Mouse (Mus musculus): ENCODE data around the gene Mtx3.
"Not testable (repeated sequence)": the region's sequence is repeated elsewhere in the genome, so short reads cannot be mapped to it uniquely, and the experiment has no call there.

Mtx3 gene

GRCm38 (mm10) chr13:92844586-92845221 is at the start of gene Mtx3:
TSS of gene Mtx3 (plus strand) at chr13:92844760.
- peak; percentile 88 to 89 for DNase-seq

- DNase-seq = no peak
These were observed 45.7 kb upstream of the Mtx3 start for GRCm38 (mm10) chr13:92798830-92799229.

- no peak for DNase-seq
These were observed 45.1 kb upstream of the Mtx3 start for GRCm38 (mm10) chr13:92799306-92799925.

- DNase-seq = no peak
These were observed 37.8 kb upstream of the Mtx3 start for GRCm38 (mm10) chr13:92806785-92807184.

- DNase-seq = no peak
These were observed 36.7 kb upstream of the Mtx3 start for GRCm38 (mm10) chr13:92807849-92808248.

GRCm38 (mm10) chr13:92810592-92810991 is 34.0 kb upstream of the Mtx3 start:
- not testable (repeated sequence) for DNase-seq

- no peak for DNase-seq
These were observed 28.2 kb upstream of the Mtx3 start for GRCm38 (mm10) chr13:92816329-92816728.

- no peak for DNase-seq
These were observed 27.2 kb upstream of the Mtx3 start for GRCm38 (mm10) chr13:92817357-92817756.

GRCm38 (mm10) chr13:92828820-92829219 is 15.7 kb upstream of the Mtx3 start:
- no peak for DNase-seq

- DNase-seq = no peak
These were observed 11.4 kb upstream of the Mtx3 start for GRCm38 (mm10) chr13:92833162-92833561.

- DNase-seq = no peak
These were observed 1.9 kb downstream of the Mtx3 start for GRCm38 (mm10) chr13:92846438-92846837.

GRCm38 (mm10) chr13:92847336-92847735 is 2.8 kb downstream of the Mtx3 start:
- no peak for DNase-seq

- DNase-seq = no peak
These were observed 3.4 kb downstream of the Mtx3 start for GRCm38 (mm10) chr13:92848002-92848401.

GRCm38 (mm10) chr13:92855901-92856300 is 11.3 kb downstream of the Mtx3 start:
- no peak for DNase-seq

- no peak for DNase-seq
These were observed 14.2 kb downstream of the Mtx3 start for GRCm38 (mm10) chr13:92858808-92859207.

GRCm38 (mm10) chr13:92859959-92860358 is 15.4 kb downstream of the Mtx3 start:
- peak; percentile 39 to 65 for DNase-seq

GRCm38 (mm10) chr13:92865358-92865757 is 20.8 kb downstream of the Mtx3 start:
- DNase-seq = no peak

- no peak for DNase-seq
These were observed 22.1 kb downstream of the Mtx3 start for GRCm38 (mm10) chr13:92866680-92867079.

- DNase-seq = no peak
These were observed 35.0 kb downstream of the Mtx3 start for GRCm38 (mm10) chr13:92879514-92879913.

GRCm38 (mm10) chr13:92879933-92880332 is 35.4 kb downstream of the Mtx3 start:
- no peak for DNase-seq

GRCm38 (mm10) chr13:92880589-92880988 is 36.0 kb downstream of the Mtx3 start:
- DNase-seq = no peak

- peak in 1 of 2 experiments; percentile 2 for DNase-seq
These were observed 37.9 kb downstream of the Mtx3 start for GRCm38 (mm10) chr13:92882271-92882985.

- DNase-seq = no peak
These were observed 38.6 kb downstream of the Mtx3 start for GRCm38 (mm10) chr13:92882986-92883720.
